Mouse (Mus musculus) spleen, postnatal 0 days (tissue): ENCODE results near the gene Ylpm1. TPM values are rescaled to one million over a fixed set of nuclear protein-coding genes. Genes with fewer than 3 reads are reported as not detected.

Source experiments
- polyA plus RNA-seq: library from polyadenylated mRNA; unstranded; fragments of >200 nt; fragmentation: Nextera tagmentation; extraction: Ambion mirVana; gene quantifications from 2 replicates; pipeline ENCODE4 v1.2.1, GENCODE M21; 2015

Ylpm1 gene
- 16.5 and 17.2 TPM in 2 replicates for polyA plus RNA-seq

DNA sequence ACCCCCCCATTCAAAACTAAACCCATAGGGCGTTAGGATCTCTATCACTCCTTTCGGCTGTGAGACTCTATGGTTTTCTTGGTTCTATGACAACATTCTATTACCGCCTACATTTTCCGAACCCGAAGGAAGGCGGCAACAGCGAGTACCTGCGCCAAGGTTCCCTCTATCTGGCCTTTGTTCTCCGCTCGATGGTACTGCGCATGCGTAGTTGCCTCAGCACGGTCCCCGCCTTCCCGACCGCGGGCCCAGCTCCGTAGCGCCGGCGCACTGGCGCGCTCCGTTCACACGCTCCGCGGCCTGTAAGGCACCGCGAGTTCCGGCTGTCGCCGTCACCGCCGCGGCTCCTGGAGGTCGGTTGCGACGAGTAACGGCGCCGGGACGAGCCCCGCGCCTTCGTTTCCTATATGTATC lies at the start of gene Ylpm1:
Gene Ylpm1 (plus strand): TSS at position 239 of the 414 bp plus-strand sequence.

DNA sequence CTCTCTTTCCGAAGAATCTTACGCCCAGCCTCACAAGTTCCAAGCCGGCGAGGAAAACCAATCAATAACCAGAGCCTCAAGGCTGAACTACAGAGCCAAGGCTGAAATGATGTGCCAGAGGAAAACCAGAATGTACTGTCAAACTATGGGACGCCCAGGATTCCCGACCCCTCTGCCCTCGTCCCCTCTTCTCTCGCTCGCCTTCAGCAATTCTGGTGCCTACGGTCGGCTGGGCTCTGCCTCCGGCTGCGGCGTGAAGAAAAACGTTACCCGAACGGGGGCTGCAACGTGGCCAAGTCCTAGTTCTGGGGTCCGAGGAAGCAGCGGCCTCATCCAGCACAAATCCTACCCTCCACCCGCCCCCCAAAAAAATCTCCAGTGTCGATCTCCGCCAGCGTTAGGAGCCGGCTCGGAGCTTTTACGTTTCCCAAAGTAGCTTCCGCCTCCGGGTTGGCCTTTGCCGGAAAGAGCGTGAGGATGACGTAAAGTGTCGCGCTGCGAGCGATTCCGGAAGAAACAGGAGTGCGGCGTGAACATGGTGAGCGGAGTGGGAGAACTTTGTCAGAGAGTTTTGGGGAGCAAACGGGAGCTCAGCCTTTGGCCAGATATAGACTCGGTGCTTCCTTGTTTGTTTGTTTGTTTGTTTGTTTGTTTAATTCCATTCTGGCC lies 25.6 kb upstream of the Ylpm1 start, which contains the start of the genes Fcf1 and Arel1:
Gene Fcf1 (plus strand): TSS at position 470 of the 669 bp plus-strand sequence.
Gene Arel1 (minus strand): TSS at position 473 of the 669 bp plus-strand sequence.

DNA sequence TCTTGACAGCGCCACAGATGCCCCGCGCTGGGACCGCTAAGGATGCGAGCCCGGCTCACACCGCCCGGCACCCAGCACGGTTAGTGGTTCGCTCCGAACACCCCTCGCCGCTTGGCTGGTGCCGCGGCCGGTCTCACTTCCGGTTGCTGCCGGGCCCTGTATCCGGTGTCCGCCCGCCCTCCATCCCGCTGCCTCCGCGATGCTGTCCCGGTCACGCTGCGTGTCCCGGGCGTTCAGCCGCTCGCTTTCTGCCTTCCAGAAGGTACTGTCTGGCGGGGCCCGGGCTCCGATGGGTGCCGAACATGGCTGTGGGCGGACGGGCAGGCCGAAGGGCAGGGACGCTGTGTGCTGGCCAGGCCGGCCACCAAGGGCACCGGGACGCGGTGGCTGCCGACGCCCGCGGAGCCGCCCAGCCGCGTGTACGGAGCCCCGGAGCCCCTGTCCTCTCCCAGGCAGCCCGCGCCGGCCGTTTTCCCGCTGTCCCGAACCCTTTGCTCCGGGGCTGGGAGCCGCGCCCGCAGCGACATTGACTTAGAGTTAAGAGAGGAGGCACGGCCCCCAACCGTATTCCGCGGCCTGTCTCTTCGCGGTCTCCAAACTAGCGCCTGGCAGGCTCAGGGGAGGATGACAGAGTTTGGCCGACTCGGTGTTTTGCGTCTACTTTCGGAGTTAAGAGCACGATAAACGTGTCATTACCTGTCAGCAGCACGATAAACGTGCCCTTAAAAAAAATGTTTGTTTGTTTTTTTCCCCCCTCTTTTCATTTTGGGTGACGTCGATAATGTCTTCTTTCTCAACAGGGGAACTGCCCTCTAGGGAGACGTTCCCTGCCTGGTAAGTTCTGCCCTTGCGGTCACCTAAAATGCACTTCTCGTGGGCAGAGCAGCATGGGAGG lies 114.8 kb downstream of the Ylpm1 start, which contains the start of the genes Prox2 and Dlst:
Gene Prox2 (minus strand): TSS at position 62 of the 895 bp plus-strand sequence.
Gene Dlst (plus strand): TSS at position 136 of the 895 bp plus-strand sequence.

Other genes starting within 250 kb of the Ylpm1 start
- 32.2 and 42.3 TPM in 2 replicates for gene Npc2, start 223.2 kb upstream of the Ylpm1 start, polyA plus RNA-seq
- gene Isca2, start 223.1 kb upstream of the Ylpm1 start, polyA plus RNA-seq: 158 and 171 TPM in 2 replicates
- gene Ltbp2, start 119.8 kb upstream of the Ylpm1 start, polyA plus RNA-seq: 8.6 and 10.4 TPM in 2 replicates
- 150 and 155 TPM in 2 replicates for gene Fcf1, start 25.4 kb upstream of the Ylpm1 start, polyA plus RNA-seq
- gene Arel1, start 25.4 kb upstream of the Ylpm1 start, polyA plus RNA-seq: 12.0 and 12.6 TPM in 2 replicates
- gene Prox2, start 114.4 kb downstream of the Ylpm1 start, polyA plus RNA-seq: 4.5 and 4.8 TPM in 2 replicates
- 72.5 and 78.6 TPM in 2 replicates for gene Dlst, start 114.5 kb downstream of the Ylpm1 start, polyA plus RNA-seq
- 0.41 and 0.55 TPM in 2 replicates for gene Rps6kl1, start 154.9 kb downstream of the Ylpm1 start, polyA plus RNA-seq
- 1.6 and 2.3 TPM in 2 replicates for gene Pgf, start 181.5 kb downstream of the Ylpm1 start, polyA plus RNA-seq
- 49.3 and 50.6 TPM in 2 replicates for gene Eif2b2, start 223.2 kb downstream of the Ylpm1 start, polyA plus RNA-seq